Mouse (Mus musculus) frontal cortex, postnatal 25 days (tissue): ENCODE results near the gene Tango2.
A peak's percentile ranks its signal among the peaks of the same experiment; 100 is the strongest.

Experiments used
- DNase-seq, 2 experiments: peaks; one replicate each; pipeline ENCODE4 v3.0.0; 2022; ENCODE audit warnings: low spot score in 2 of 2

The Tango2 gene

GRCm38 (mm10) chr16:18383045-18383726 lies 35.3 kb upstream of the Tango2 start:
- no peak for DNase-seq

DNA sequence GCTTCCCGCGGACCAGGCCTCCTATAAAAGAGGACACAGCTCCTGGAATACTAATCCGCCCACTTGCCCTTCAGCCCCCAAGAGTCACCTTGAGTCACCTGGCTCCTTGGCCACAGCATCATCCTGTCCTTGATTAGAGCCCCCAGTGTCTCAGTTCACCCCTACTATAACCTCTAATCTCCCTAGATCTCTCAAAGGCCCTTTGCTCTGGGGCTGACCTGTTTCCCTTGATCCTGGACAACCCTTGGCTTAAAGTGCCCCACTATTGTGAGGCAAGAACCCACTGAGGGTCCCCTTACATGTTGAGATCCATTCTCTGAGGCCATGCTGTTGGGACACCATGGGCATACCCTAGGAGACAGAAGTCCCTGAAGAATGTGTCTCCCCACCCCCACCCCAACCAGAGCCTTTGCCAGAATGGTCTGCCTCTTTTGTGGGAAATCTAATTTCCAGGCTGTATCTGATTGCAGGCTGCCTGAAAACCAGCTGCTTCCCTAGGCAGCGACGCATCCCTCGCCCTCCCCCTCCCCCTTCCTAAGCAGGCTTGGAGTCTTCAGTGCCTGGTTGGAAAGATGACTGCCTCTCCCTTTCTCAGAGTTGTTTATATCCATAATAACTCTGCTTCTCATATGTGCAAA lies 33.8 kb upstream of the Tango2 start:
- DNase-seq: no peak

DNA sequence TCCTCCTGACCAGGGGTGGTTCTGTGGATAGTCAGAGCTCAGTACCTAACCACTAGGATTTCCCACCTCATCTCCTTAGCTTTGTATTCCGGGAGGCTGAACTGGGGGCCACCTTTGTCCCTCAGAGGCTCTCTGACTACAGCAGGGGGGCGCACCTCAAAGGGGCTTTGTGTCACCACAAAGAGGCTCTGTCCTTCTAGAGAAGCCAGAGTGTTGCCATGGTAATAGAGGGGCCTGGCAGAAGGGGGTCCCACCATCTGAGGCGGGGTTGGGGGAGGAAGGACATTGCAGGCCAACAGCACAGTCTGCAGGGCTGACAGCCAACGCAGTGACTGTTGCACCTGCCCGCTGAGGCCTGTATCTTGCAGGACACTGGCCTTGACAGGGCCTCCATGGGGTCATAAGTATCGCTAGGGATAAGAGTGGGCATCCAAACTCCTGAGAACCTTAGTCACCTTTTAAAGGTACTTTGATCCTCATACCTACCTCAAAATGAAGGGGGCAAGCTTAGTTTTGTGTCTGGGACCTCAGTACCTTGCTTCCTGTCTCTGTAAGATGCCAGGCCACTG lies 32.7 kb upstream of the Tango2 start:
- DNase-seq: no peak

- no peak for DNase-seq
These were observed 31.6 kb upstream of the Tango2 start for GRCm38 (mm10) chr16:18379338-18380001.

DNA sequence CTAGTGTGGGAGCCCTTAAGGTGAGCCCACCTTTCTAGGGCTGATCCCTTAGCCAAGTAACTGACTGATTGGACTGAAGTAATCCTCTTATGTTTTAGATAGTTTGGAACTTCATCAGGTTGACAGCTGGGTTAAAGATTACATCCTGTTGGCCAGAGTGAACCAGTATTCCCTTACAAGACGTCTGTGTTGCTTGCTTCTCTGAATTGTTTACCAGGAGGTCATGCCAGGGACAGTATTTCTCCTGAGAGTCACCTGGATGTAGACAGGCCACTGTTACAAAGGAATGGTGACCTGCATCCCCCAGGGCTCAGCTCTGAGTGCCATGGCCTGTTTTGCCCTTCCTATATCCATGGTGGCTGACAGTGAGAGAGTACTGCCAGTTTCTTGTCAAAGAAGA lies 30.6 kb upstream of the Tango2 start:
- DNase-seq: no peak

- no peak for DNase-seq
These were observed 29.3 kb upstream of the Tango2 start for GRCm38 (mm10) chr16:18377203-18377602.

GRCm38 (mm10) chr16:18376297-18376954 lies 28.5 kb upstream of the Tango2 start:
- no peak for DNase-seq

- no peak for DNase-seq
These were observed 25.7 kb upstream of the Tango2 start for GRCm38 (mm10) chr16:18373632-18374031.

GRCm38 (mm10) chr16:18370197-18370596 lies 22.3 kb upstream of the Tango2 start:
- DNase-seq: no peak

- DNase-seq: no peak
These were observed 18.9 kb upstream of the Tango2 start for GRCm38 (mm10) chr16:18366849-18367248.

DNA sequence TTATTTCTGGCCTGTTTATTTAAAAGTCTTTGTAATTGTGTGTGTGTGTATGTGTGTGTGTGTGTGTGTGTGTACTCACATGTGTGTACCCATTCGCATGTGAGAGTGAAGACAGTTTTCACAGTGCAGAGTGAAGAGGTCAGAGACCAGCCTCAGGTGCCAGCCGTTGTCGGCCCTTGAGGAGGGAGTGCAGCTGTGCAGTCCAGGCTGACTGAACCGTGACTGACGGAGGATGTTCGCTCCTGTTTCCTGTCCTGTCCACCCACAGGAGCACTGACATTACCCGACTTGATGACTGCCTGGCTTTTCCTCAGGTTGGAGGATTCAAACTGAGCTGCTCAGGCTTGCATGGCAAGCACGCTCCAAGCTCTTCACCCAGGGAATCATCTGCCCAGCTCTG lies 15.0 kb upstream of the Tango2 start:
- no peak for DNase-seq

- DNase-seq: no peak
These were observed 12.4 kb upstream of the Tango2 start for GRCm38 (mm10) chr16:18360151-18360805.

GRCm38 (mm10) chr16:18357977-18358376 lies 10.1 kb upstream of the Tango2 start:
- DNase-seq: no peak

GRCm38 (mm10) chr16:18356961-18357360 lies 9.1 kb upstream of the Tango2 start:
- DNase-seq: no peak

DNA sequence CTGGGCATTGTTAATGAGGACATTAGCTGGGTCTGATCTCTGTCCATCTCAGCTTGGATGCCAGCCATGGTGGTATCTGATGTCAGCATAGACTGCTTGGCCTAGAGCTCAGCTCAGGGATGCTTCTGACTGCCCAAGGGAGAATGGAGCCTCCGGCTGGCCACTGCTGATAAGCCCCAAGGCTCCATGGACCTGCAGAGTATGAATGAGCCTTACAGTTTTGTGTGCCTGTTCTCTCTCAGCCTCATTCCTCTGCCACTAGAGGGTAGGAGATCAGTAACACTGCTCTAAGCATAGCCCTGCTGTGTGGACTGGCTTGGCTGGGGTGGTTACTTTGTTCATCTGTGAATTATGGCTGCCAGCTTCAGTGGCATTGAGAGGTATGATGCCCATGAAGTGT lies 5.2 kb upstream of the Tango2 start:
- DNase-seq: no peak

GRCm38 (mm10) chr16:18351313-18352055 lies 3.6 kb upstream of the Tango2 start:
- DNase-seq: no peak

DNA sequence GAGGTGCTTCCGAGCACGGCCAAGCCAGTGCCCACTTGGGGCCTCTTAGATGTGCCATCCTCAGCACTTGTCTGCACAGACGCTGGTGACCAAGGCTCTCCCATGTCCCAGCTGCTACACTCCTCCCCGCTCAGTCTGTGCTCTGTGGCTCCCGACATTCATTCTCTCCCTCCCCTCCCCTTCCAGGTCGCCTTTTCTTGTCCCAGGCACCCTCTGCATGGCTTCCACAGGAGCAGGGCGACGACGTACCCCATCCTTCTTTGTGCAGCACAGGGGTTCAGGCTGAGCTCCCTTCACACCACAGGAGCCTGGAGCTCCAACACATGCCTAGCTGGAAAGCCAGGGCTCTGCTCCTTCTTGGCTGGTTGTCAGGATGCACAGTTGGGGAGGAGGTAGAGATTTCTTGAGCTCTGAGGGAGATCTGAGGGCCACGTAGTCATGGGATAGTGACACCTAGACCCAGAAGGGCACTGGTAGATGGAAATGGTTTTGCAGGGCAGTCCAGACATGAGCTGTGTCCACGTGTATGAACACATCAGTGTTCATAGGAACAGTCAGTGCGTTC lies 1.9 kb upstream of the Tango2 start:
- no peak for DNase-seq

GRCm38 (mm10) chr16:18348601-18349175 lies 785 bp upstream of the Tango2 start:
- DNase-seq: no peak

DNA sequence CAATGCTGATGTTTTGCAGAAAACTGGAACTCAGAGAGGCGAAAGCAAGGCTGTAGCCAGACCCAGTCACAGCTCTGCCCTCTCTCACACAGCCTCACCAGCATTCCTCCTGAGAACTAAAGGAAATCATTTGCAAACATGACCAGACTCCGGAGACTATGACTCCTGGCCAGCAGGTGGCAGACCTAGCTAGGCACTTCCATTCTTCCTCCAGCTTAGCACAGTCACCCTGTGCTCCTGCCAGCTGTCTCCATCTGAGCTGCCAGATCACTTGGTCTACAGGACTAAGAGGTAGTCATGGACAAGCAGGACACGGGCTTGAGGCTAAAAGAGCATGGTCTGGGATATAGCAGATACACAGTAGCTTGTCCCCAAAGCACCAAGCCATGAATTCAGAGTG lies 2.7 kb downstream of the Tango2 start:
- DNase-seq: peak; percentile 78 to 79

DNA sequence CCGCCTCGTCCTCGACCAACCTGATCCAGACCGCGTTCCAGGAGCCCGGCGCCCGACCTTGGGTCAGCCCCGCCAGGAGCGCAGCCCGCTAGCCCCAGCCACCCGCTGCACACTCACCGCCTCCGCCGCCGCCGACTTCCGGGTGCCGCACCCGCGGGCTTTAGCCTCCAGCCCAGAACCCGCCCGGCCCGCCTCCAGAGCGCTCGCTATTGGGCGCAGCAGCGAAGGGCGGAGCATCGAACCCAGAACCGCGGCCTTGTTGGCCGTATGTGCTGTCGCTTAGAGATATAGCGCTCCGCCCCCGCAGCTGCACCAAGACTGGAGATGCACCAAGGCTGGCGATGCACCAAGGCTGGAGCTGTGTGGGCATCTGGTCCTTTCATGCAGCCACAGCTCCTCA lies 4.1 kb downstream of the Tango2 start:
- DNase-seq: peak; percentile 96
